Mouse (Mus musculus) spleen, adult 2 months (tissue): ENCODE measurements around the gene Gpc6.

Experiments used
- CTCF ChIP-seq: fragments of 200-500 bp; IDR thresholded peaks from 2 replicates; pipeline ENCODE4 v1.5.1; 2011; ENCODE audit warnings: mild to moderate bottlenecking, inconsistent platforms; ENCODE audit not compliant: insufficient read depth, insufficient read length, insufficient replicate concordance; ENCODE audit errors: extremely low read depth
- POLR2A ChIP-seq: fragments of 200-500 bp; IDR thresholded peaks from 2 replicates; pipeline ENCODE4 v1.6.1; 2011; ENCODE audit warnings: low read depth, low read length, inconsistent platforms

- TF ChIP-seq CTCF (no peak), POLR2A (no peak)
Measured at GRCm38 (mm10) chr14:117700670-117701280, 775.7 kb downstream of the Gpc6 start.
